Mouse (Mus musculus): Measurements from ENCODE around the gene Crybg1. TPM values are rescaled to one million over a fixed set of nuclear protein-coding genes. Genes with fewer than 3 reads are reported as not detected.

Crybg1 gene
- polyA plus RNA-seq, 1 experiment from 2014 or later = 0.11 TPM

DNA sequence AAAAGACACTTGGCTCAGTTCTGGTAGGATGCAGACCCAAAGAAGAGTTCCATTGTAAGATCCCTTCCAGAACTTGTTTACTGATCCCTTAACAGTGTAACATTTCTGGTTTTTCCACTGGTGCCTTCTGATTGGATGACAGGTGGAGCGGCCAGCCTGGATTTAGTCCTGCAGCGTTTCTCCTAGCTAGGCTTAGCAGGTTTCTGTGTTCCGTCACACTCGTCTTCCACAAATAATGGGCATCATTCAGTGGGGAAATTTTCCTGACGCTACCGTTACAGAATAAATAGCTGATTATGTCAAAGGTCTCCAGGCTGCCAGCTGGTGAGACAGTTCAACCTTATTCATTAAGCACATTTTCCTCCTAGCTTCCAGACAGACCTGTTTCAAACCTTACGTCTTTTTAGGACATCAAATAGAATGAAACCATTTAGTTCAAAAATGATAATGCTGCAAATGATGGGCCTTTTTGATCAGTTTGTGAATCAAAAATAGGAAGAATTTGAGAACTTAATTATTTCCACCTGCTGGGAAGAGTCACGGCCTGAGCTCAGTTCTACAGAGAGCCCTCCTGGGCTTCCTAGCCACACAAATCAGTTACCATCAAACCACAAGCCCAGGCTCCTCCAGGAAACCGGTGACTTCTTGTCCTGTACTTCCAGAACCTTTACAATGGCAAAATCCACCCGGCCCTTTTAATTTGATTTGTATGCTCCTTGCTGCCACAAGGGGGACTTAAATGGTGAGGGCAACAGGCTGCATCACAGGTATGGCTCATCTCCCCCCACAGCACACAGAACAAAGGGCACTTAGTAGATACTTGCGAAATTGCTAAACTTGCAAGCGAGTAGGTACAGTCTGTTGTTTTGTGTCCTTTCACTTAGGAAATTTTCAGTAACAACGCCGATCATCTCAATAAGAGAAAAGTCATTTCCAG, 146.4 kb downstream of the Crybg1 start:
- Histone ChIP-seq H3K27me3 (ENCODE audit: low read depth, poor library complexity, severe bottlenecking) (peaks cover 85% of the 10 kb centered on the region), H3K9me3 (replicated peaks) (no peaks in the 10 kb centered on the region), H3K27ac (replicated peaks) (no peak overlapping the region), H3K36me3 (no peaks in the 10 kb centered on the region), H3K4me1 (peaks cover 40% of the 10 kb centered on the region), H3K4me3 (no peak overlapping the region)
- DNase-seq (ENCODE audit: low spot score) = peak; percentile 35
- WGBS = 23% methylated on average over 14 of the region's 14 CpGs

DNA sequence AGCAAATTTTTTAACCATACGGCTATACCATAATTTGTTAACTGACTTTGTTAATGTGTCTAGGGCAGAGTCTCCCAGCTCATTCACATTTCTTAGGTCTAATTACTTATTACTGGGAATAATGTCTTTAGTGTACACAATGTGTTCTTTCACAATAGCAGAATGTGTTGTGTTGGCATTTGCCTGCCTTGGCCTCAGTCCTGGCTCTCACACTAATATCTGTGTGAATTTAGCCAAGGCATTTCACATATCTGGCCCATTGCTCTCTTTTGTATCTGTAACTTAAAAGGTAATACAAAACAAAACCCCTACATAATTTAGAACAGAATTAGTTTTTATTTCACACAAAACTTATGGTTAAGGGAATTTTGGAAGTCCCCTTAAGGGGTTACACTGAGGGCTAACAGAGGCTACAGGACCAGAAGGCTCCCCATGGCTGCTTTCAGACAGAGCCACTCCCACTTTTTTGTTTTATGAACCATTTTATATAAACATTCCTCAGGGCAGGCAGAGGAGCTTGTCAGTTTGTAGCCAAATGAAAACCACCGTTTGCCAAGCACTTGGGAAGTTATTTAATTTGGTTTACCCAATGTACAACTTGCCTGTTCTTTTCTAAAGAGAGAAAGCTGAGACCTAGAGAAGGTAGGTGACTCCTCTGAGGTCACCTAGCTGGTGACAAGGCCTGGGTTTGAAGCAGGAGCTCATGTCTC, 148.3 kb downstream of the Crybg1 start:
- no peak overlapping the region for H3K27ac ChIP-seq (replicated peaks)
- no peaks in the 10 kb centered on the region for H3K9me3 ChIP-seq (replicated peaks)
- H3K36me3 ChIP-seq = no peaks in the 10 kb centered on the region
- H3K4me1 ChIP-seq = peaks cover 28% of the 10 kb centered on the region
- no peak overlapping the region for H3K4me3 ChIP-seq
- DNase-seq (ENCODE audit: low spot score) = no peak
- H3K27me3 ChIP-seq (ENCODE audit: low read depth, poor library complexity, severe bottlenecking) = peaks cover 65% of the 10 kb centered on the region
- 71% methylated on average over 2 of the region's 2 CpGs for WGBS

- no peak for DNase-seq (ENCODE audit: low spot score)
These were observed 150.1 kb downstream of the Crybg1 start for GRCm38 (mm10) chr10:43998503-43999082.

DNA sequence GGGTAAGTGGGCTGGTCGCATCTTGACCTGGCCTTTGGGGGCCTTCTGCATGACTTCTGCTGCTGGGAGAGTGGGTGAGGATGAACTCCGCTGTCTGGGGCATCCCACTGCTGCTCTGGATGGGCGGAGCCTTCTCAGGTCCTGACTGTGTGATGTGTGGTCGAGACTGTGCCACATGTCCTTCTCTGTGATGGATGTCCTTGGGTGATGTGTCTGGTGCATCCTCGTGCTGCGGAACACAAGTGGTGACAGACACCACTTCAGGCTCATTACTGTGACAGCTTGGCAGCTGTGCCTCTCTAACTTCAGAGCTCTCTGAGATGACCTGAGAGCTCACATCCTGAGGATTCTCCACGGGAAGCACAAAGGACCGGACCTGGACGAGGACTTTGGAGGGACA, 150.6 kb downstream of the Crybg1 start:
- no peak overlapping the region for H3K27ac ChIP-seq (replicated peaks)
- peaks cover 42% of the 10 kb centered on the region for H3K27me3 ChIP-seq (ENCODE audit: low read depth, poor library complexity, severe bottlenecking)
- no peak for DNase-seq (ENCODE audit: low spot score)
- H3K4me3 ChIP-seq = no peak overlapping the region
- peaks cover 18% of the 10 kb centered on the region for H3K4me1 ChIP-seq
- WGBS = 82% methylated on average over 9 of the region's 9 CpGs
- H3K9me3 ChIP-seq (replicated peaks) = no peaks in the 10 kb centered on the region
- H3K36me3 ChIP-seq = no peaks in the 10 kb centered on the region

More at GRCm38 (mm10) chr10:43998503-43999082, 150.1 kb downstream of the Crybg1 start:
- Histone ChIP-seq H3K27me3 (ENCODE audit: low read depth, poor library complexity, severe bottlenecking) (peaks cover 48% of the 10 kb centered on the region), H3K36me3 (no peaks in the 10 kb centered on the region), H3K4me1 (peaks cover 17% of the 10 kb centered on the region), H3K4me3 (no peak overlapping the region), H3K27ac (replicated peaks) (no peak overlapping the region), H3K9me3 (replicated peaks) (no peaks in the 10 kb centered on the region)
- WGBS = 78% methylated on average over 8 of the region's 8 CpGs

- H3K4me3 ChIP-seq = no peak overlapping the region
- no peaks in the 10 kb centered on the region for H3K9me3 ChIP-seq (replicated peaks)
- WGBS = 90% methylated on average over 10 of the region's 10 CpGs
- peaks cover 12% of the 10 kb centered on the region for H3K4me1 ChIP-seq
- H3K36me3 ChIP-seq = no peaks in the 10 kb centered on the region
- no peak for DNase-seq (ENCODE audit: low spot score)
- H3K27ac ChIP-seq (replicated peaks) = no peak overlapping the region
- peaks cover 35% of the 10 kb centered on the region for H3K27me3 ChIP-seq (ENCODE audit: low read depth, poor library complexity, severe bottlenecking)
These were observed 151.4 kb downstream of the Crybg1 start for GRCm38 (mm10) chr10:43997276-43997675.

- Histone ChIP-seq H3K4me1 (peaks cover 7% of the 10 kb centered on the region), H3K4me3 (no peak overlapping the region), H3K9me3 (replicated peaks) (no peaks in the 10 kb centered on the region), H3K36me3 (no peaks in the 10 kb centered on the region), H3K27me3 (ENCODE audit: low read depth, poor library complexity, severe bottlenecking) (peaks cover 22% of the 10 kb centered on the region), H3K27ac (replicated peaks) (no peak overlapping the region)
- WGBS = 83% methylated on average over 10 of the region's 10 CpGs
- DNase-seq (ENCODE audit: low spot score) = no peak
These were observed 152.6 kb downstream of the Crybg1 start for GRCm38 (mm10) chr10:43995858-43996650.

GRCm38 (mm10) chr10:43993198-43993597, 155.5 kb downstream of the Crybg1 start:
- Histone ChIP-seq H3K27ac (replicated peaks) (no peak overlapping the region), H3K4me1 (peaks cover 7% of the 10 kb centered on the region), H3K27me3 (ENCODE audit: low read depth, poor library complexity, severe bottlenecking) (0 out of 2 replicates have a peak, but pooled peaks cover 5% of the 10 kb centered on the region), H3K4me3 (no peak overlapping the region), H3K9me3 (replicated peaks) (no peaks in the 10 kb centered on the region), H3K36me3 (no peaks in the 10 kb centered on the region)
- WGBS = 19% methylated on average over 6 of the region's 6 CpGs
- DNase-seq (ENCODE audit: low spot score) = no peak

- Histone ChIP-seq H3K4me3 (no peak overlapping the region), H3K4me1 (peaks cover 7% of the 10 kb centered on the region), H3K9me3 (replicated peaks) (no peaks in the 10 kb centered on the region), H3K27ac (replicated peaks) (no peak overlapping the region), H3K36me3 (no peaks in the 10 kb centered on the region), H3K27me3 (ENCODE audit: low read depth, poor library complexity, severe bottlenecking) (no peaks in the 10 kb centered on the region)
- 87% methylated on average over 5 of the region's 5 CpGs for WGBS
- DNase-seq (ENCODE audit: low spot score) = no peak
These were observed 156.1 kb downstream of the Crybg1 start for GRCm38 (mm10) chr10:43992506-43992905.

- DNase-seq (ENCODE audit: low spot score) = no peak
- H3K4me1 ChIP-seq = peaks cover 7% of the 10 kb centered on the region
- no peaks in the 10 kb centered on the region for H3K27me3 ChIP-seq (ENCODE audit: low read depth, poor library complexity, severe bottlenecking)
- no peaks in the 10 kb centered on the region for H3K9me3 ChIP-seq (replicated peaks)
- H3K36me3 ChIP-seq = no peaks in the 10 kb centered on the region
- H3K27ac ChIP-seq (replicated peaks) = no peak overlapping the region
- H3K4me3 ChIP-seq = no peak overlapping the region
- 95% methylated on average over 5 of the region's 5 CpGs for WGBS
These were observed 157.4 kb downstream of the Crybg1 start for GRCm38 (mm10) chr10:43991268-43991667.

- no peaks in the 10 kb centered on the region for H3K36me3 ChIP-seq
- H3K27ac ChIP-seq (replicated peaks) = no peak overlapping the region
- H3K4me3 ChIP-seq = no peak overlapping the region
- H3K9me3 ChIP-seq (replicated peaks) = no peaks in the 10 kb centered on the region
- H3K4me1 ChIP-seq = no peaks in the 10 kb centered on the region
- H3K27me3 ChIP-seq (ENCODE audit: low read depth, poor library complexity, severe bottlenecking) = no peaks in the 10 kb centered on the region
- no peak for DNase-seq (ENCODE audit: low spot score)
- 92% methylated on average over 2 of the region's 2 CpGs for WGBS
These were observed 164.8 kb downstream of the Crybg1 start for GRCm38 (mm10) chr10:43983866-43984265.

DNA sequence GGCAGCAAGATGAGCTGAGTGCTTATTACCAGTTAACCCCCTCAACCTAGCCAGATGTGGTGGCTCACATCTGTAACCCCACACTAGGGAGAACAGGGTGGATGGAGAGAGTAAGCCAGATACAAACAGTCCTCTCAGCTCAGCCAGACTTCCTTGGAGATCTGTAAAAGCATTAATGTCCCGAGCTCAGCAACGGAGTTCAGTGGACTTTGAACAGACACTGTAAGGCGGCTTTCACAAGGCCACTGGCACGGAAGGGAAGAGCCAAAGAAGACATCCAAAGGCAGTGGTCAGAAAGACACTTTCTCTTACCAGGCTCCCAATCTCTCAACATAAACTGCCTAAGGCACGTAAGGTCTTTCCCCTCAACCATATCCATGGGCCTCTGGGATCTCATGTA, 165.4 kb downstream of the Crybg1 start:
- H3K4me3 ChIP-seq = no peak overlapping the region
- no peaks in the 10 kb centered on the region for H3K36me3 ChIP-seq
- H3K9me3 ChIP-seq (replicated peaks) = no peaks in the 10 kb centered on the region
- DNase-seq (ENCODE audit: low spot score) = no peak
- no peak overlapping the region for H3K27ac ChIP-seq (replicated peaks)
- no peaks in the 10 kb centered on the region for H3K4me1 ChIP-seq
- H3K27me3 ChIP-seq (ENCODE audit: low read depth, poor library complexity, severe bottlenecking) = no peaks in the 10 kb centered on the region
- 83% methylated on average over 5 of the region's 5 CpGs for WGBS

GRCm38 (mm10) chr10:43982470-43982869, 166.2 kb downstream of the Crybg1 start:
- DNase-seq (ENCODE audit: low spot score) = no peak
- H3K27me3 ChIP-seq (ENCODE audit: low read depth, poor library complexity, severe bottlenecking) = no peaks in the 10 kb centered on the region
- H3K4me3 ChIP-seq = no peak overlapping the region
- 95% methylated on average over 6 of the region's 6 CpGs for WGBS
- no peaks in the 10 kb centered on the region for H3K9me3 ChIP-seq (replicated peaks)
- H3K27ac ChIP-seq (replicated peaks) = no peak overlapping the region
- no peaks in the 10 kb centered on the region for H3K4me1 ChIP-seq
- H3K36me3 ChIP-seq = no peaks in the 10 kb centered on the region

All from midbrain, embryonic 10.5 days (tissue).